Mouse (Mus musculus): ENCODE measurements around the gene Map4k1. TPM values are rescaled to one million over a fixed set of nuclear protein-coding genes. Genes with fewer than 3 reads are reported as not detected.

Map4k1 gene
- total RNA-seq (2014; rRNA removed; ENCODE audit: low replicate concordance) (0.15 TPM in 1 of 2 replicates, not detected in the other), polyA plus RNA-seq (2015; fragmentation: Nextera tagmentation; extraction: Ambion mirVana) (1.4 and 1.8 TPM in 2 replicates)

GRCm38 (mm10) chr7:28981651-28982273 lies at the start of gene Map4k1, which contains the start of gene Eif3k:
TSS of gene Map4k1 (plus strand) at chr7:28982050.
TSS of gene Eif3k (minus strand) at chr7:28981864.
- peak within 1 kb of the TSS; percentile 71 for H3K4me3 ChIP-seq (ENCODE audit: low read depth, low read length)
- ATAC-seq (ENCODE audit: insufficient read depth, low read depth), result peak; percentile 96
- peaks cover 30% of the 10 kb centered on the region for H3K36me3 ChIP-seq (replicated peaks; ENCODE audit: control insufficient read depth, insufficient read depth, low read length)
- no peaks in the 10 kb centered on the region for H3K27me3 ChIP-seq (ENCODE audit: control insufficient read depth, insufficient read depth, low read length)
- peak within 1 kb of the TSS; percentile 67 for H3K9ac ChIP-seq (replicated peaks; ENCODE audit: low read depth, low read length)
- DNase-seq (ENCODE audit: low spot score), result peak; percentile 99
- H3K4me2 ChIP-seq (ENCODE audit: low read depth, low read length), result peak within 1 kb of the TSS; percentile 89
- no peak for TF ChIP-seq CTCF (IDR thresholded peaks at IDR 0.05; ENCODE audit: low read depth)
- no peak for TF ChIP-seq EP300 (IDR thresholded peaks at IDR 0.05; ENCODE audit: low read depth)
- WGBS, result under 1% methylated on average over 36 of the region's 36 CpGs
- H3K9me3 ChIP-seq (replicated peaks; ENCODE audit: control insufficient read depth, low read length), result no peaks in the 10 kb centered on the region
- H3K4me1 ChIP-seq (ENCODE audit: control insufficient read depth, insufficient read depth), result peaks cover 11% of the 10 kb centered on the region; the same call in 1 of the 2 replicates
- peak within 1 kb of the TSS; percentile 81 for H3K27ac ChIP-seq (ENCODE audit: low read depth)

DNA sequence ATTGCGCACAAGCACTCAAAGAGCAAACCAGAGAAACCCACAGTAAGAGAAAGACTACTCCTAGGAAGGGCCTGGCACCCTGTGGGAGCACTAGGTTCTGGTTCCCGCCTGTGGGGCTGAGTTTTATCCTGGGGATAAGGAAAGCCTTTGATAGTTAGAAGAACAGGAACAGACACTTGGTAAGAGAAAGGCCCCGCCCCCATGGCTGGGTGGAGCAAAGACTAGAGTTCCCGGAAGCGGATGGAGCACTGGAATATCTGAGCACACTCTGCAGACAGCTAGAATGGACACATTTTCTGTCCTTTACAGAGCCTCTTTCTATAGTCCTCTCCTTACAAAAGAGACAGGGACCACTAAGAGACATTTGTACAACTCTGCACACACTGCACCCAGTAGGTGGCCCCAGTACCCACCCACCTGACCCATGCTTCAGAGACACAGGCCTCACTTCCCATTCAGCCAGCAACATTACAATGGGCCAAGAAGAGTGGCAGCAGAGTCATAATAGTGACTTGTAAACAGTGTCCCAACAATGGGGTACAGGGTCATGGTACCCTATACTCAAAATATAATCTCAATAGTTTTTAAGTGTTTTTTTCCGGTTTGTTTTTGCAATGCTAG lies 49.3 kb upstream of the Map4k1 start:
- no peak overlapping the region for H3K9ac ChIP-seq (replicated peaks; ENCODE audit: low read depth, low read length)
- H3K27ac ChIP-seq (ENCODE audit: low read depth), result no peak overlapping the region
- peaks cover 70% of the 10 kb centered on the region for H3K4me1 ChIP-seq (ENCODE audit: control insufficient read depth, insufficient read depth)
- no peak overlapping the region for H3K4me2 ChIP-seq (ENCODE audit: low read depth, low read length)
- no peak for DNase-seq (ENCODE audit: low spot score)
- no peaks in the 10 kb centered on the region for H3K36me3 ChIP-seq (replicated peaks; ENCODE audit: control insufficient read depth, insufficient read depth, low read length)
- H3K4me3 ChIP-seq (ENCODE audit: low read depth, low read length), result no peak overlapping the region
- no peaks in the 10 kb centered on the region for H3K27me3 ChIP-seq (ENCODE audit: control insufficient read depth, insufficient read depth, low read length)
- no peak for TF ChIP-seq CTCF (IDR thresholded peaks at IDR 0.05; ENCODE audit: low read depth)
- TF ChIP-seq EP300 (IDR thresholded peaks at IDR 0.05; ENCODE audit: low read depth), result no peak
- no peaks in the 10 kb centered on the region for H3K9me3 ChIP-seq (replicated peaks; ENCODE audit: control insufficient read depth, low read length)
- WGBS, result 46% methylated on average over 6 of the region's 6 CpGs
- ATAC-seq (ENCODE audit: insufficient read depth, low read depth), result no peak

- Histone ChIP-seq H3K4me2 (ENCODE audit: low read depth, low read length) (no peak overlapping the region), H3K9ac (replicated peaks; ENCODE audit: low read depth, low read length) (no peak overlapping the region), H3K4me3 (ENCODE audit: low read depth, low read length) (no peak overlapping the region), H3K27me3 (ENCODE audit: control insufficient read depth, insufficient read depth, low read length) (no peaks in the 10 kb centered on the region), H3K9me3 (replicated peaks; ENCODE audit: control insufficient read depth, low read length) (no peaks in the 10 kb centered on the region), H3K4me1 (ENCODE audit: control insufficient read depth, insufficient read depth) (peaks cover 77% of the 10 kb centered on the region), H3K36me3 (replicated peaks; ENCODE audit: control insufficient read depth, insufficient read depth, low read length) (no peaks in the 10 kb centered on the region), H3K27ac (ENCODE audit: low read depth) (peak overlapping the region; percentile 49)
- 80% methylated on average over 2 of the region's 2 CpGs for whole genome bisulfite sequencing
- DNase-seq (ENCODE audit: low spot score), result no peak
- no peak for ATAC-seq (ENCODE audit: insufficient read depth, low read depth)
- TF ChIP-seq EP300 (IDR thresholded peaks at IDR 0.05; ENCODE audit: low read depth) (no peak), CTCF (IDR thresholded peaks at IDR 0.05; ENCODE audit: low read depth) (no peak)
Observed at GRCm38 (mm10) chr7:28933825-28934224, 48.0 kb upstream of the Map4k1 start.

DNA sequence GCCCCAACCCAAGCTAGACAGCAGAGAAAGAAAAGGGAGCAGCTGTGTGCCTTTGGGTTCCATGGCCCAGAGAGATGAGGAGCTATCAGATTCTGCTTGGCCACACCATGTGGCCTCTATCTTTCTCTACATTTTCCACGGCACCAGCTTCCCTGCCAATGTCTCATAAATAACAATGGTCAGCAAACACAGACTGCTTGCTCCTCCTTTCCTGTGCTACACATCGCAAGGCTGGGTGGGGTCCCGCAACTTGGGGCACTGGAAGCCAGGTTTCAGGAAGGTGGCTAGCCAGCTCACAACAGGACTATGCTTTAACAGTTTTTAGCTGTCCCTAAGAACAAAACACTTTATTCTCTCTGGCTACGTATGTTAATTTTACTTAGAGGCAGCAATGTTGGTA lies 45.1 kb upstream of the Map4k1 start:
- 60% methylated on average over 4 of the region's 4 CpGs for WGBS
- TF ChIP-seq CTCF (IDR thresholded peaks at IDR 0.05; ENCODE audit: low read depth) (no peak), EP300 (IDR thresholded peaks at IDR 0.05; ENCODE audit: low read depth) (no peak)
- H3K9me3 ChIP-seq (replicated peaks; ENCODE audit: control insufficient read depth, low read length), result no peaks in the 10 kb centered on the region
- peaks cover 76% of the 10 kb centered on the region for H3K4me1 ChIP-seq (ENCODE audit: control insufficient read depth, insufficient read depth)
- no peak overlapping the region for H3K4me2 ChIP-seq (ENCODE audit: low read depth, low read length)
- DNase-seq (ENCODE audit: low spot score) (no peak), ATAC-seq (ENCODE audit: insufficient read depth, low read depth) (no peak)
- no peaks in the 10 kb centered on the region for H3K27me3 ChIP-seq (ENCODE audit: control insufficient read depth, insufficient read depth, low read length)
- no peak overlapping the region for H3K4me3 ChIP-seq (ENCODE audit: low read depth, low read length)
- H3K27ac ChIP-seq (ENCODE audit: low read depth), result peak overlapping the region; percentile 97
- peaks cover 8% of the 10 kb centered on the region; the same call in 1 of the 2 replicates for H3K36me3 ChIP-seq (replicated peaks; ENCODE audit: control insufficient read depth, insufficient read depth, low read length)
- 0 out of 2 replicates have a peak overlapping the region, but pooled peaks have one; percentile 9 for H3K9ac ChIP-seq (replicated peaks; ENCODE audit: low read depth, low read length)

DNA sequence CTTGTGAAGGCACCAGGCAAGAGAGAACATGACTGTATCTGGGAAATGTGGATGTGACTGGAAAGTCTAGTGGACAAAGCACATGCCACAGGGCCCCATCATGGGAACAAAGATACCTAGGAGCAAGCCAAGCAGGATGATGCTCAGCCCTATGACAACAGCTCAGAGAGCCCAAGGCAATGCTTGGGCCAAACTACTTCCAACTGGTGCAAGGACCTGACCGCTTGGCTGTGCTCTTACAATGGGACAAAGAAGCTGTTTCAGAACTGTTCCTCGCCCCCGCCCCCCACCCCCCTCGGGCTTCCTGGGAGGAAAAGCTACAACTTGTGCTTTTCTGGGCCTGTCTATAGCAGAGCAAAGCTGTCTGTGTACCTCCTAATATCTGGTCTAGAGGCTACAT lies 43.2 kb upstream of the Map4k1 start:
- H3K27me3 ChIP-seq (ENCODE audit: control insufficient read depth, insufficient read depth, low read length), result no peaks in the 10 kb centered on the region
- ATAC-seq (ENCODE audit: insufficient read depth, low read depth) (peak; percentile 13; the same call in 1 of the 2 replicates), DNase-seq (ENCODE audit: low spot score) (no peak)
- peaks cover 14% of the 10 kb centered on the region; the same call in 1 of the 2 replicates for H3K36me3 ChIP-seq (replicated peaks; ENCODE audit: control insufficient read depth, insufficient read depth, low read length)
- peak overlapping the region; percentile 97 for H3K27ac ChIP-seq (ENCODE audit: low read depth)
- H3K4me2 ChIP-seq (ENCODE audit: low read depth, low read length), result peak overlapping the region; percentile 14; the same call in 1 of the 2 replicates
- H3K9me3 ChIP-seq (replicated peaks; ENCODE audit: control insufficient read depth, low read length), result no peaks in the 10 kb centered on the region
- no peak overlapping the region for H3K9ac ChIP-seq (replicated peaks; ENCODE audit: low read depth, low read length)
- H3K4me3 ChIP-seq (ENCODE audit: low read depth, low read length), result no peak overlapping the region
- WGBS, result 68% methylated on average over 4 of the region's 4 CpGs
- TF ChIP-seq CTCF (IDR thresholded peaks at IDR 0.05; ENCODE audit: low read depth) (peak; percentile 8; the same call in 1 of the 2 replicates), EP300 (IDR thresholded peaks at IDR 0.05; ENCODE audit: low read depth) (no peak)
- H3K4me1 ChIP-seq (ENCODE audit: control insufficient read depth, insufficient read depth), result peaks cover 83% of the 10 kb centered on the region

Data from heart, postnatal 0 days (tissue).